Mouse (Mus musculus): ENCODE results near the gene Ripor3. TPM values are rescaled to one million over a fixed set of nuclear protein-coding genes. Genes with fewer than 3 reads are reported as not detected.

The Ripor3 gene
- polyA plus RNA-seq, 1 experiment from 2014 or later, result 3.6 TPM

GRCm38 (mm10) chr2:167984371-167984770 lies 26.0 kb downstream of the Ripor3 start:
- no peak for ATAC-seq (ENCODE audit: insufficient number of reproducible peaks, insufficient read depth, low FRiP score, low TSS enrichment)
- no peak overlapping the region for H3K9ac ChIP-seq
- no peak overlapping the region for H3K4me3 ChIP-seq
- no peaks in the 10 kb centered on the region for H3K9me3 ChIP-seq
- no peak overlapping the region for H3K27ac ChIP-seq
- peaks cover 17% of the 10 kb centered on the region; the same call in 1 of the 2 replicates for H3K4me1 ChIP-seq
- no peaks in the 10 kb centered on the region for H3K36me3 ChIP-seq
- H3K27me3 ChIP-seq, result no peaks in the 10 kb centered on the region
- no peak overlapping the region for H3K4me2 ChIP-seq (replicated peaks)
- 84% methylated on average over 5 of the region's 5 CpGs for WGBS

DNA sequence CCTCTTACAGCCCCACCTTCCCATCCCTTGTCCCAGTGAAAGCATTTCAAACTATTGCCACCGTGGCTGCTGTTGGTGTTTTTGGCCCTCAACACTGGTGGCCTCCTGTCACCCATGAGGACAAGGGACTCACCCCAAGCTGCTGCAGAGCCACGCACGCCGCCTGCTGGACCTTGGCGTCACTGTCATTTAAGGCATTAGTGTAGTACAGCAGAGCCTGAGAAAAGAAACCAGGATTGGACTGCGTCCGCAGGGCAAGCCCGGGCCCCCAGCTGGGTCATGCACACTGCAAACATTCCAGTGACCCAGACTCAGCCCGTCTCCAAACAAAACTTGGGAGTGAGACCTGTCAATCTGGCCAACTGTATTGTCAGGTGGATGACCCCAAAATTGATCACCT lies 27.8 kb downstream of the Ripor3 start:
- Histone ChIP-seq H3K9me3 (no peaks in the 10 kb centered on the region), H3K27ac (no peak overlapping the region), H3K36me3 (peaks cover 13% of the 10 kb centered on the region), H3K27me3 (no peaks in the 10 kb centered on the region), H3K4me2 (replicated peaks) (no peak overlapping the region), H3K4me3 (no peak overlapping the region), H3K9ac (no peak overlapping the region), H3K4me1 (peaks cover 9% of the 10 kb centered on the region; the same call in 1 of the 2 replicates)
- ATAC-seq (ENCODE audit: insufficient number of reproducible peaks, insufficient read depth, low FRiP score, low TSS enrichment), result no peak
- WGBS, result 57% methylated on average over 9 of the region's 9 CpGs

GRCm38 (mm10) chr2:167980391-167980790 lies 30.0 kb downstream of the Ripor3 start:
- no peak for ATAC-seq (ENCODE audit: insufficient number of reproducible peaks, insufficient read depth, low FRiP score, low TSS enrichment)
- H3K9me3 ChIP-seq, result no peaks in the 10 kb centered on the region
- no peak overlapping the region for H3K4me3 ChIP-seq
- no peak overlapping the region for H3K9ac ChIP-seq
- no peak overlapping the region for H3K27ac ChIP-seq
- WGBS, result 81% methylated on average over 10 of the region's 10 CpGs
- H3K4me1 ChIP-seq, result no peaks in the 10 kb centered on the region
- H3K36me3 ChIP-seq, result peaks cover 35% of the 10 kb centered on the region
- H3K27me3 ChIP-seq, result no peaks in the 10 kb centered on the region
- H3K4me2 ChIP-seq (replicated peaks), result no peak overlapping the region

DNA sequence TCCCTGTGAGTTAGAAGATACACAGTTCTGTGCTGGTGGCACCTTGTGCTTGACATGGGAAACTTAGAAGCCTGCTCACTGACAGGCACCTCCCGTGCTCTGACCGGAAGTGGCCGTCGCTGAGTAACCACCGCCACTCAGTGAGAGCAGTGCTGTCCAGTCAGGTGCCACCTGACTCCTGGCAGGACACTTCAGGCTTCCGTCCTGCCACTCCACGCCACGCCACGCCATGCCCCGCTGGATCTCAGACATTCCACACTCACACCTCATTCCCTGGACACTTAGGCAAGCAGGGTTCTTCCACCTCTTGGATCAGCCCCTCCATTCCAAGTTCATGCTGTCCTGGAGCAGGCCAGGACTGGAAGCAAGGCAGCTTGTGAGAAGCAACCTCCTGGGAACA lies 32.1 kb downstream of the Ripor3 start:
- Histone ChIP-seq H3K4me1 (no peaks in the 10 kb centered on the region), H3K27me3 (no peaks in the 10 kb centered on the region), H3K9me3 (no peaks in the 10 kb centered on the region), H3K4me2 (replicated peaks) (no peak overlapping the region), H3K9ac (no peak overlapping the region), H3K4me3 (no peak overlapping the region), H3K27ac (no peak overlapping the region), H3K36me3 (peaks cover 54% of the 10 kb centered on the region)
- no peak for ATAC-seq (ENCODE audit: insufficient number of reproducible peaks, insufficient read depth, low FRiP score, low TSS enrichment)
- WGBS, result 93% methylated on average over 10 of the region's 10 CpGs

DNA sequence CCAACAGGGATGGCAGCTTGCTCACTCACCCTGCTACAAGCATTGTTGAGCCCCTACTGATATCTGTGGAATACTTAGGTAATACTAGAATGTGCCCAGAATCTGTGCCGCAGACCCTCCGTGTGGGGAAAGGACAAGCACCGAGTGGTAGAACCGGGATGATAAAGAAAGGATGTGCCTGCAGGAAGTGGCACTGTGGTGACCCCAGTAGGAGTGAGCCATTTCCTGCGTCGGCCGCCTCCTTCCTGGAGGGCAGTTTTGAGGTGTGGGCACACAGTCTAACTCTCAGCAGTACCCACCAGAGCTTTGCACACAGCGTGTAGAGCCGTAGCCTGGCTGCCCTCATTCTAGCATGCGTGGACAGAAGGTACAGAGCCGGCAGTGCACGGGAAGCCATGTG lies 34.7 kb downstream of the Ripor3 start:
- H3K36me3 ChIP-seq, result peaks cover 78% of the 10 kb centered on the region
- 89% methylated on average over 12 of the region's 12 CpGs for WGBS

DNA sequence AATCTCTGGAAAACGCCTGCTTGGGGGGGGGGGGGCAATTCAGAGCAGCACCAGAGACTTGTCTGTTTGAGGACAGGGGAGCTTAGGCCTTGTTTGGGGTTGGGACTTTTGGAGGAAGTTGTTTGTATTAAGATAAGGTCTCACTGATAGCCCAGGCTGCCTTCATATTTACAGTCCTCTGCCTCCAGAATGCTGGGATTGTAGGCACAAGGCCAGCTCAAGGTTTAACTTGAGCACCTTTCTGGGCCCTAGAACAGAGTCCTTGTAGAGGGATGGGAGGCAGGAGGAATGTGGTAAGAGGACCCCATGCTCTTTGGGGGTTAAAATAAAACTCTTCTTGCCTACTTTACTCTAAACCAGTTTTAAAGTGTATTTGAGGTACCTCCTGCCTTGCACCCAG lies 37.6 kb downstream of the Ripor3 start:
- Histone ChIP-seq H3K9ac (no peak overlapping the region), H3K9me3 (no peaks in the 10 kb centered on the region), H3K4me2 (replicated peaks) (no peak overlapping the region), H3K27ac (no peak overlapping the region), H3K27me3 (no peaks in the 10 kb centered on the region), H3K36me3 (peaks cover 82% of the 10 kb centered on the region), H3K4me1 (no peaks in the 10 kb centered on the region), H3K4me3 (no peak overlapping the region)
- ATAC-seq (ENCODE audit: insufficient number of reproducible peaks, insufficient read depth, low FRiP score, low TSS enrichment), result no peak
- WGBS, result 46% methylated on average over 1 of the region's 1 CpGs

More for the DNA sequence above, 34.7 kb downstream of the Ripor3 start:
- Histone ChIP-seq H3K27me3 (no peaks in the 10 kb centered on the region), H3K27ac (no peak overlapping the region), H3K9ac (no peak overlapping the region), H3K4me1 (no peaks in the 10 kb centered on the region), H3K4me2 (replicated peaks) (no peak overlapping the region), H3K4me3 (no peak overlapping the region), H3K9me3 (no peaks in the 10 kb centered on the region)
- ATAC-seq (ENCODE audit: insufficient number of reproducible peaks, insufficient read depth, low FRiP score, low TSS enrichment), result no peak

DNA sequence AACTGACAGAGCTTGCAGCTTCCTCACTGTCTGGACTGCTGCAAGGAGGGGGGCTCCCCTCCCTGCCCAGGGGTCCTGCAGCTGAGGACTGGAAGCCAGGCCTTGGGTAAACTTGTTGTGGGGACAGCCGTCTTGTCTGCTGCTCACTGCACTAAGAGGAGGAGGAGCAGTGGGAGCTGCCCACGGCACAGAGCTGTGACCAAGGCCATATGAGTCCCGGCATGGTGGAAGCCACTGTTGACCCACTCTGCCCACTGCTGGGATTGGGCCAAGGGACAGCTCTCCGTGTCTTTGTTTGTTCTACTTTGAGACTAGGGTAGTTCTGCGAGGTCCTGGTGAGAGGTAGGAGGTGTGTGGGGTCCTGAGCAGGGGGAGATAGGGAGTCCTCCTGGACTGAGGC lies 38.3 kb downstream of the Ripor3 start:
- Histone ChIP-seq H3K4me1 (no peaks in the 10 kb centered on the region), H3K4me3 (no peak overlapping the region), H3K27ac (no peak overlapping the region), H3K36me3 (peaks cover 82% of the 10 kb centered on the region), H3K4me2 (replicated peaks) (no peak overlapping the region), H3K27me3 (no peaks in the 10 kb centered on the region), H3K9ac (no peak overlapping the region), H3K9me3 (no peaks in the 10 kb centered on the region)
- no peak for ATAC-seq (ENCODE audit: insufficient number of reproducible peaks, insufficient read depth, low FRiP score, low TSS enrichment)
- 81% methylated on average over 5 of the region's 5 CpGs for WGBS

GRCm38 (mm10) chr2:167969851-167970541 lies 40.4 kb downstream of the Ripor3 start:
- Histone ChIP-seq H3K36me3 (peaks cover 83% of the 10 kb centered on the region), H3K27ac (no peak overlapping the region), H3K27me3 (no peaks in the 10 kb centered on the region), H3K4me1 (no peaks in the 10 kb centered on the region), H3K9me3 (no peaks in the 10 kb centered on the region), H3K4me3 (no peak overlapping the region), H3K4me2 (replicated peaks) (no peak overlapping the region), H3K9ac (no peak overlapping the region)
- ATAC-seq (ENCODE audit: insufficient number of reproducible peaks, insufficient read depth, low FRiP score, low TSS enrichment), result no peak
- WGBS, result 82% methylated on average over 10 of the region's 10 CpGs

DNA sequence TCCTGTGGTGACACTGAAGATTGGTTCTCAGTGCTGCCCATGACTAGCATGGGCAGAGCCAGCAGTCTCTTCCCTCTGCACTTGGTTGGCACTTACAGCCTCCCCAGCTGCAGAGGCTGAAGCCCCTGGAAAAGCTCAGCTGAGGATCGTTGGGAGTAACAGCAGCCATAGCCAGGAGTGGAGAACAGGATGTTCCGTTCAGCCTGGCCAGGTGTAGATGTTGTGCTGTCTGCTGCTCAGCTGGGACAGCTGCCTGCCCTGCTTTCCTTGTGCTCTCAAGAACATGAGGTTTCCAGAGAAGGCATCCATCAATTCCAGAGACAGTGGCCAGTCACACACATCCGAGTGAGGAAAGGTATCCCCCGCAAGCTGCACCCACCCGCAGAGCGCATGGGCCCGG lies 41.9 kb downstream of the Ripor3 start:
- Histone ChIP-seq H3K4me3 (no peak overlapping the region), H3K4me1 (no peaks in the 10 kb centered on the region), H3K27me3 (no peaks in the 10 kb centered on the region), H3K4me2 (replicated peaks) (no peak overlapping the region), H3K9me3 (no peaks in the 10 kb centered on the region), H3K27ac (no peak overlapping the region), H3K36me3 (peaks cover 82% of the 10 kb centered on the region), H3K9ac (no peak overlapping the region)
- no peak for ATAC-seq (ENCODE audit: insufficient number of reproducible peaks, insufficient read depth, low FRiP score, low TSS enrichment)
- 93% methylated on average over 7 of the region's 7 CpGs for WGBS

GRCm38 (mm10) chr2:167965911-167966310 lies 44.5 kb downstream of the Ripor3 start:
- Histone ChIP-seq H3K9me3 (no peaks in the 10 kb centered on the region), H3K27ac (no peak overlapping the region), H3K4me1 (no peaks in the 10 kb centered on the region), H3K4me2 (replicated peaks) (no peak overlapping the region), H3K9ac (no peak overlapping the region), H3K27me3 (no peaks in the 10 kb centered on the region), H3K4me3 (no peak overlapping the region), H3K36me3 (peaks cover 58% of the 10 kb centered on the region)
- WGBS, result 89% methylated on average over 3 of the region's 3 CpGs
- ATAC-seq (ENCODE audit: insufficient number of reproducible peaks, insufficient read depth, low FRiP score, low TSS enrichment), result no peak

DNA sequence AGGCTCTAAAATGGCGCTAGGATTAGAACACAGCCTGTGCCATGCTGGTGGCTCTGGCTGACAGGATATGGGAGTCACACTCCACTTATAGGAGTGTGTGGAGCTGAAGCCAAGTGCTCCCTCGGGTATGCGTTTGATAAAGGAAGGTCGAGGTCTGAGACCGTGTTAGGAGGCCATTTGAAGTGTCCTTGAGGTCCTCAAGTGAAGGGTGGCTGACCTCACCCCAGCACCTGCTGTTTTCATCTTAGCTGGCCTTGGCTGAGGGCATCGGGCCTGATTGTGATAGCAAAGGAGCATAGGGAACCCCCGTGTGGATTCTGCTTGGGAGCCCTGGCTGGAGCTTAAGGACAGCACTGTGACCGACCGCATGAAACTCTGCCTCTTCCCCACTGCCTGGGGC lies 46.1 kb downstream of the Ripor3 start:
- Histone ChIP-seq H3K9ac (no peak overlapping the region), H3K9me3 (no peaks in the 10 kb centered on the region), H3K4me3 (no peak overlapping the region), H3K27ac (no peak overlapping the region), H3K36me3 (peaks cover 53% of the 10 kb centered on the region), H3K4me1 (peaks cover 2% of the 10 kb centered on the region; the same call in 1 of the 2 replicates), H3K4me2 (replicated peaks) (no peak overlapping the region), H3K27me3 (no peaks in the 10 kb centered on the region)
- ATAC-seq (ENCODE audit: insufficient number of reproducible peaks, insufficient read depth, low FRiP score, low TSS enrichment), result no peak; the same call in 1 of the 2 replicates
- WGBS, result 92% methylated on average over 9 of the region's 9 CpGs

DNA sequence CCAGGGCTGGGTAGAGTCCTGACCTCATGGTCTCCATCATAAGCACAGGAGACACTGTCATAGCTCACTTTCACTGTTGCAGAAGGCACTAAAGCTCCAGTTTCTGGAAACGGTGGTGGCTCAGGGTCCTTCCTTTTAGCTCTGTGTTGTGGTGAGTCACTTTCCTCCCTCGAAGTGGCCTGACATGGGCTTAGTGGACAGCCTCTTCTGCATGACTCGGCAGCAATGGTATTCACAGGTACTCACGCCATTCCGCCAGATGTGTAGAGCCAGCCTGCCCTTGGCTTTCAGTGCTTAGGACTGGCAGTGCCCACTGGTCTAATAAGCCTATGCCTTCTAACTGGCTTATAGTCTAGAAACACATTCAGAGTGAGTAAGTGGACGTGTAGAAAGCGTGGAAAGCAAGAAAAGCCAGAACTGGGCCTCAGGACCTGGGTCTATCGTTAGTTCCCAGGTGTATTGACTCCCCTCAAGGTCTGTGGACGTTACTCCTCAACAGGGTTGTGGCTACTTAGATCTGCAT lies 46.6 kb downstream of the Ripor3 start:
- WGBS, result 89% methylated on average over 9 of the region's 9 CpGs

More for the DNA sequence above, 46.6 kb downstream of the Ripor3 start:
- H3K4me3 ChIP-seq, result no peak overlapping the region
- H3K36me3 ChIP-seq, result peaks cover 52% of the 10 kb centered on the region
- H3K9me3 ChIP-seq, result no peaks in the 10 kb centered on the region
- peaks cover 7% of the 10 kb centered on the region; the same call in 1 of the 2 replicates for H3K4me1 ChIP-seq
- no peak for ATAC-seq (ENCODE audit: insufficient number of reproducible peaks, insufficient read depth, low FRiP score, low TSS enrichment)
- no peak overlapping the region for H3K27ac ChIP-seq
- H3K9ac ChIP-seq, result no peak overlapping the region
- H3K27me3 ChIP-seq, result no peaks in the 10 kb centered on the region
- H3K4me2 ChIP-seq (replicated peaks), result no peak overlapping the region
